Mouse (Mus musculus) liver, embryonic 13.5 days (tissue): ENCODE data around the gene Nkpd1. TPM values are rescaled to one million over a fixed set of nuclear protein-coding genes. Genes with fewer than 3 reads are reported as not detected.
A peak's percentile ranks its signal among the peaks of the same experiment; 100 is the strongest.

Experiments
- ATAC-seq: fragments of 200-750 bp; cut with Nextera tagmentation; 2 replicates; pipeline ENCODE4 v1.8.0; 2017; ENCODE audit warnings: low read depth, mild to moderate bottlenecking, moderate number of reproducible peaks, moderate library complexity
- DNase-seq: peaks from one replicate; pipeline ENCODE4 v3.0.0; 2022
- H3K27ac ChIP-seq: fragments of 300-500 bp; sonication (generic); 2 replicates; pipeline ENCODE4 v1.5.1; 2015; ENCODE audit warnings: moderate library complexity, mild to moderate bottlenecking, inconsistent platforms
- H3K27me3 ChIP-seq: fragments of 300-500 bp; sonication (generic); 2 replicates; pipeline ENCODE4 v1.6.1; 2015; ENCODE audit warnings: mild to moderate bottlenecking, inconsistent platforms
- H3K36me3 ChIP-seq: fragments of 300-500 bp; sonication (generic); 2 replicates; pipeline ENCODE4 v1.6.1; 2015; ENCODE audit warnings: mild to moderate bottlenecking, inconsistent platforms
- H3K4me1 ChIP-seq: fragments of 300-500 bp; sonication (generic); replicated peaks from 2 replicates; pipeline ENCODE4 v1.6.1; 2015; ENCODE audit warnings: inconsistent platforms
- H3K4me2 ChIP-seq: fragments of 300-500 bp; sonication (generic); 2 replicates; pipeline ENCODE4 v1.6.1; 2015; ENCODE audit warnings: inconsistent platforms, mild to moderate bottlenecking, moderate library complexity
- H3K4me3 ChIP-seq: fragments of 300-500 bp; sonication (generic); replicated peaks from 2 replicates; pipeline ENCODE4 v1.5.1; 2015; ENCODE audit warnings: mild to moderate bottlenecking, inconsistent platforms
- H3K9ac ChIP-seq: fragments of 300-500 bp; sonication (generic); 2 replicates; pipeline ENCODE4 v1.6.1; 2015; ENCODE audit warnings: mild to moderate bottlenecking, inconsistent platforms
- H3K9me3 ChIP-seq: fragments of 300-500 bp; sonication (generic); replicated peaks from 2 replicates; pipeline ENCODE4 v1.6.1; 2016; ENCODE audit warnings: inconsistent platforms
- WGBS: fragments of 180-500 bp; shearing (Covaris S2); methylation state at CpG from one replicate; pipeline ENCODE4 v1.1.7; 2015; ENCODE audit not compliant: insufficient replicate concordance; 5-methylcytosine and 5-hydroxymethylcytosine counted together
- polyA plus RNA-seq: library from polyadenylated mRNA; unstranded; fragments of >200 nt; fragmentation: Nextera tagmentation; extraction: Ambion mirVana; gene quantifications from 2 replicates; pipeline ENCODE4 v1.2.1, GENCODE M21; 2015

Nkpd1 gene
- polyA plus RNA-seq, 1 experiment from 2014 or later = not detected

GRCm38 (mm10) chr7:19489525-19489924 is 28.1 kb upstream of the Nkpd1 start:
- H3K4me3 ChIP-seq = no peak overlapping the region

GRCm38 (mm10) chr7:19491731-19492130 is 25.9 kb upstream of the Nkpd1 start:
- no peak overlapping the region for H3K9ac ChIP-seq

More at GRCm38 (mm10) chr7:19489525-19489924, 28.1 kb upstream of the Nkpd1 start:
- H3K9me3 ChIP-seq = no peaks in the 10 kb centered on the region
- no peak overlapping the region for H3K27ac ChIP-seq
- ATAC-seq (no peak), DNase-seq (no peak)
- no peak overlapping the region for H3K9ac ChIP-seq
- peaks cover 8% of the 10 kb centered on the region for H3K4me1 ChIP-seq
- WGBS = 69% methylated on average over 31 of the region's 31 CpGs
- H3K27me3 ChIP-seq = peaks cover 31% of the 10 kb centered on the region
- H3K4me2 ChIP-seq = no peak overlapping the region
- H3K36me3 ChIP-seq = no peaks in the 10 kb centered on the region

GRCm38 (mm10) chr7:19494751-19495474 is 22.7 kb upstream of the Nkpd1 start:
- no peaks in the 10 kb centered on the region for H3K9me3 ChIP-seq
- DNase-seq (no peak), ATAC-seq (no peak)
- H3K9ac ChIP-seq = no peak overlapping the region
- no peaks in the 10 kb centered on the region for H3K36me3 ChIP-seq
- H3K4me3 ChIP-seq = no peak overlapping the region
- H3K4me1 ChIP-seq = peaks cover 33% of the 10 kb centered on the region
- H3K27ac ChIP-seq = no peak overlapping the region
- H3K4me2 ChIP-seq = no peak overlapping the region
- H3K27me3 ChIP-seq = peaks cover 12% of the 10 kb centered on the region
- WGBS = 77% methylated on average over 25 of the region's 25 CpGs

More at GRCm38 (mm10) chr7:19491731-19492130, 25.9 kb upstream of the Nkpd1 start:
- Histone ChIP-seq H3K36me3 (no peaks in the 10 kb centered on the region), H3K4me3 (no peak overlapping the region), H3K4me1 (peaks cover 18% of the 10 kb centered on the region), H3K4me2 (peak overlapping the region; percentile 16), H3K27ac (no peak overlapping the region), H3K27me3 (peaks cover 31% of the 10 kb centered on the region), H3K9me3 (no peaks in the 10 kb centered on the region)
- 33% methylated on average over 26 of the region's 26 CpGs for WGBS
- DNase-seq (no peak), ATAC-seq (no peak)

GRCm38 (mm10) chr7:19495521-19496213 is 22.0 kb upstream of the Nkpd1 start:
- H3K4me1 ChIP-seq = peaks cover 37% of the 10 kb centered on the region
- no peak overlapping the region for H3K27ac ChIP-seq
- no peak overlapping the region for H3K4me2 ChIP-seq
- H3K36me3 ChIP-seq = no peaks in the 10 kb centered on the region
- no peak overlapping the region for H3K9ac ChIP-seq
- 58% methylated on average over 20 of the region's 20 CpGs for WGBS
- ATAC-seq = peak; percentile 26; the same call in 1 of the 2 replicates
- peaks cover 9% of the 10 kb centered on the region; the same call in 1 of the 2 replicates for H3K27me3 ChIP-seq
- H3K4me3 ChIP-seq = no peak overlapping the region
- no peak for DNase-seq
- H3K9me3 ChIP-seq = no peaks in the 10 kb centered on the region

- 62% methylated on average over 5 of the region's 5 CpGs for WGBS
- ATAC-seq = no peak
- peaks cover 37% of the 10 kb centered on the region for H3K4me1 ChIP-seq
- no peak overlapping the region for H3K4me3 ChIP-seq
- H3K27ac ChIP-seq = no peak overlapping the region
- no peak overlapping the region for H3K9ac ChIP-seq
- no peak overlapping the region for H3K4me2 ChIP-seq
- peaks cover 5% of the 10 kb centered on the region; the same call in 1 of the 2 replicates for H3K27me3 ChIP-seq
- H3K36me3 ChIP-seq = no peaks in the 10 kb centered on the region
- no peaks in the 10 kb centered on the region for H3K9me3 ChIP-seq
- DNase-seq = no peak
Observed at GRCm38 (mm10) chr7:19496214-19496555, 21.5 kb upstream of the Nkpd1 start.

- Histone ChIP-seq H3K9ac (no peak overlapping the region), H3K4me3 (no peak overlapping the region), H3K9me3 (no peaks in the 10 kb centered on the region), H3K36me3 (no peaks in the 10 kb centered on the region), H3K27me3 (no peaks in the 10 kb centered on the region), H3K4me1 (peaks cover 35% of the 10 kb centered on the region), H3K4me2 (no peak overlapping the region), H3K27ac (no peak overlapping the region)
- WGBS = 72% methylated on average over 4 of the region's 4 CpGs
- DNase-seq (no peak), ATAC-seq (no peak)
Observed at GRCm38 (mm10) chr7:19498326-19498725, 19.3 kb upstream of the Nkpd1 start.

GRCm38 (mm10) chr7:19500420-19501363 is 16.9 kb upstream of the Nkpd1 start:
- DNase-seq (no peak), ATAC-seq (no peak)
- H3K36me3 ChIP-seq = no peaks in the 10 kb centered on the region
- H3K27ac ChIP-seq = no peak overlapping the region
- H3K9me3 ChIP-seq = no peaks in the 10 kb centered on the region
- H3K27me3 ChIP-seq = no peaks in the 10 kb centered on the region
- WGBS = 45% methylated on average over 12 of the region's 12 CpGs
- H3K4me2 ChIP-seq = no peak overlapping the region
- no peak overlapping the region for H3K4me3 ChIP-seq
- H3K4me1 ChIP-seq = peaks cover 33% of the 10 kb centered on the region
- H3K9ac ChIP-seq = no peak overlapping the region

- 73% methylated on average over 4 of the region's 4 CpGs for WGBS
- Histone ChIP-seq H3K9ac (no peak overlapping the region), H3K4me3 (no peak overlapping the region), H3K36me3 (no peaks in the 10 kb centered on the region), H3K27ac (no peak overlapping the region), H3K4me2 (no peak overlapping the region), H3K9me3 (no peaks in the 10 kb centered on the region), H3K27me3 (no peaks in the 10 kb centered on the region), H3K4me1 (peaks cover 34% of the 10 kb centered on the region)
- no peak for ATAC-seq
- DNase-seq = no peak
Observed at GRCm38 (mm10) chr7:19501658-19502057, 16.0 kb upstream of the Nkpd1 start.

DNA sequence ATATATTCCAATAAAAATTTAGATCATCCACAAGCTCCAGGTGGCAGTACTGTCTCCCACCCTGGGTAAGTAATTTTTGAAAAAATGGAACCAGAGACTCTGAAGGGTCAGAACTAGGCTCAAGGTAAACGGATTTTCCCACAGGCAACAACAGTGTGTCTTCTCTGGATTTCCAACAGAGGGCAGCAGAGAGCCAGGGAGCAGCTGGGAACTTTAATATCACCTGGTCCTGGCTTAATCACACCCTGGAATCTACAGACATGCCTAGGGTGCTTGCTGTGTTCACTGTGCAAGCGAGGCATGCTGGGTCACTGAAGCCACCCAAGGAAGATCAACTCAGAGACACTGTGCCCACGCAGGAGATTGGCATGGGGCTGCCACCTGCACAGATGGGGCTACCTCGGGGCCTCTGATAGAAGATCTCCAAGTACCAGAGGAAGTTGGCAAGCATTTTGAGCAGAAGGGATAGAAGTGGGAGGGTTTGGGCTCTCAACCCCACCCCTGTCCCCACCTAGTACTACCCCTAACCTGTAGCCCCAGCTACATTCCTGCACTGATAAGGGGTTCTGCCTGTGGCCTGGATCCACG is 14.1 kb upstream of the Nkpd1 start:
- H3K27ac ChIP-seq = no peak overlapping the region
- H3K27me3 ChIP-seq = no peaks in the 10 kb centered on the region
- 30% methylated on average over 5 of the region's 5 CpGs for WGBS
- ATAC-seq = no peak
- no peak overlapping the region for H3K4me3 ChIP-seq
- H3K9ac ChIP-seq = no peak overlapping the region
- H3K9me3 ChIP-seq = no peaks in the 10 kb centered on the region
- no peaks in the 10 kb centered on the region for H3K36me3 ChIP-seq
- no peak for DNase-seq
- H3K4me2 ChIP-seq = no peak overlapping the region
- H3K4me1 ChIP-seq = peaks cover 38% of the 10 kb centered on the region

DNA sequence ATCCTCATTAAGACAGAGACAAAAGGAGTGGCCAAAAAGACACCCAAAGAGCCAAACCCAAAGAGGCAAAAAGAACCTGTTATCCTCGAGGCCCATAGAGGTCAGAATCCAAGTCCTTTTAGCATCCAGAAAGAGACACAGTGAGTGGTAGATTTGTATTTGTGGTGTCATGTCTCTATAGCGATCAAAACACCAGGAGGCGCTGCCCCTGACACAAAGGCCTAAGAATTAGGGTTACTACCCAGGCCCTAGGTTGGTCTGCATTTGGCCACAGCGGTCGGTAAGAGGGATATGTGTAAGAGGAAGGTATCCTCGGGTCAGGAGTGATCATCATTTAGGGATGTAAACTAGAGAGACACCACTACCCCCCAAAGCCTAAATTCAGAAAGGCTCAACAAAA is 11.3 kb upstream of the Nkpd1 start:
- peaks cover 40% of the 10 kb centered on the region for H3K4me1 ChIP-seq
- H3K9me3 ChIP-seq = no peaks in the 10 kb centered on the region
- no peaks in the 10 kb centered on the region for H3K36me3 ChIP-seq
- peak overlapping the region; percentile 81; the same call in 1 of the 2 replicates for H3K9ac ChIP-seq
- ATAC-seq (no peak), DNase-seq (no peak)
- H3K4me2 ChIP-seq = peak overlapping the region; percentile 95
- no peak overlapping the region for H3K27ac ChIP-seq
- H3K4me3 ChIP-seq = peak overlapping the region; percentile 79
- WGBS = 23% methylated on average over 6 of the region's 6 CpGs
- no peaks in the 10 kb centered on the region for H3K27me3 ChIP-seq
